Mouse (Mus musculus): ENCODE measurements around the gene Cmtr1. TPM values are rescaled to one million over a fixed set of nuclear protein-coding genes. Genes with fewer than 3 reads are reported as not detected.

Cmtr1 gene
- polyA plus RNA-seq, 1 experiment from 2014 or later: 130 TPM

GRCm38 (mm10) chr17:29658249-29658648 is 2.1 kb upstream of the Cmtr1 start:
- H3K9me3 ChIP-seq (ENCODE audit: control insufficient read depth, low read length): no peaks in the 10 kb centered on the region
- H3K4me3 ChIP-seq (ENCODE audit: low read depth, low read length): peak overlapping the region; percentile 40
- peak overlapping the region; percentile 50 for H3K9ac ChIP-seq (ENCODE audit: low read depth, low read length)
- H3K27me3 ChIP-seq (replicated peaks; ENCODE audit: control insufficient read depth, insufficient read depth, low read length): no peaks in the 10 kb centered on the region
- no peak for DNase-seq (ENCODE audit: low spot score)
- ATAC-seq (replicated peaks; ENCODE audit: low FRiP score): peak; percentile 86
- WGBS: 38% methylated on average over 2 of the region's 2 CpGs
- peaks cover 15% of the 10 kb centered on the region for H3K4me1 ChIP-seq (replicated peaks; ENCODE audit: control insufficient read depth, insufficient read depth, low read length)
- H3K4me2 ChIP-seq: peak overlapping the region; percentile 50
- H3K36me3 ChIP-seq (ENCODE audit: control insufficient read depth, insufficient read depth, low read length): peaks cover 2% of the 10 kb centered on the region; the same call in 1 of the 2 replicates
- peak overlapping the region; percentile 86 for H3K27ac ChIP-seq (ENCODE audit: low read depth, low read length)

GRCm38 (mm10) chr17:29660762-29661391 is 482 bp downstream of the Cmtr1 start:
- H3K4me1 ChIP-seq (replicated peaks; ENCODE audit: control insufficient read depth, insufficient read depth, low read length): peaks cover 15% of the 10 kb centered on the region
- H3K36me3 ChIP-seq (ENCODE audit: control insufficient read depth, insufficient read depth, low read length): peaks cover 11% of the 10 kb centered on the region
- no peaks in the 10 kb centered on the region for H3K9me3 ChIP-seq (ENCODE audit: control insufficient read depth, low read length)
- peak; percentile 62 for ATAC-seq (replicated peaks; ENCODE audit: low FRiP score)
- no peaks in the 10 kb centered on the region for H3K27me3 ChIP-seq (replicated peaks; ENCODE audit: control insufficient read depth, insufficient read depth, low read length)
- H3K4me2 ChIP-seq: peak overlapping the region; percentile 95
- DNase-seq (ENCODE audit: low spot score): no peak
- peak overlapping the region; percentile 97 for H3K9ac ChIP-seq (ENCODE audit: low read depth, low read length)
- peak overlapping the region; percentile 99 for H3K4me3 ChIP-seq (ENCODE audit: low read depth, low read length)
- WGBS: under 1% methylated on average over 41 of the region's 41 CpGs
- peak overlapping the region; percentile 97 for H3K27ac ChIP-seq (ENCODE audit: low read depth, low read length)

- Histone ChIP-seq H3K9ac (ENCODE audit: low read depth, low read length) (no peak overlapping the region), H3K27me3 (replicated peaks; ENCODE audit: control insufficient read depth, insufficient read depth, low read length) (no peaks in the 10 kb centered on the region), H3K27ac (ENCODE audit: low read depth, low read length) (no peak overlapping the region), H3K4me2 (peak overlapping the region; percentile 95), H3K4me3 (ENCODE audit: low read depth, low read length) (no peak overlapping the region), H3K9me3 (ENCODE audit: control insufficient read depth, low read length) (no peaks in the 10 kb centered on the region), H3K36me3 (ENCODE audit: control insufficient read depth, insufficient read depth, low read length) (peaks cover 11% of the 10 kb centered on the region), H3K4me1 (replicated peaks; ENCODE audit: control insufficient read depth, insufficient read depth, low read length) (peaks cover 15% of the 10 kb centered on the region)
- DNase-seq (ENCODE audit: low spot score): no peak
- no peak for ATAC-seq (replicated peaks; ENCODE audit: low FRiP score)
- 92% methylated on average over 5 of the region's 6 CpGs for WGBS
Measured at GRCm38 (mm10) chr17:29662145-29662544, 1.8 kb downstream of the Cmtr1 start.

GRCm38 (mm10) chr17:29668051-29668986 is 7.9 kb downstream of the Cmtr1 start:
- no peaks in the 10 kb centered on the region for H3K27me3 ChIP-seq (replicated peaks; ENCODE audit: control insufficient read depth, insufficient read depth, low read length)
- WGBS: 88% methylated on average over 10 of the region's 10 CpGs
- no peak overlapping the region for H3K27ac ChIP-seq (ENCODE audit: low read depth, low read length)
- H3K4me3 ChIP-seq (ENCODE audit: low read depth, low read length): no peak overlapping the region
- no peak for ATAC-seq (replicated peaks; ENCODE audit: low FRiP score)
- no peak for DNase-seq (ENCODE audit: low spot score)
- peaks cover 18% of the 10 kb centered on the region for H3K36me3 ChIP-seq (ENCODE audit: control insufficient read depth, insufficient read depth, low read length)
- peaks cover 18% of the 10 kb centered on the region for H3K4me1 ChIP-seq (replicated peaks; ENCODE audit: control insufficient read depth, insufficient read depth, low read length)
- no peak overlapping the region for H3K4me2 ChIP-seq
- H3K9me3 ChIP-seq (ENCODE audit: control insufficient read depth, low read length): no peaks in the 10 kb centered on the region
- no peak overlapping the region for H3K9ac ChIP-seq (ENCODE audit: low read depth, low read length)

GRCm38 (mm10) chr17:29669030-29669429 is 8.6 kb downstream of the Cmtr1 start:
- ATAC-seq (replicated peaks; ENCODE audit: low FRiP score): 0 out of 2 replicates have a peak, but pooled peaks have one; percentile 56

GRCm38 (mm10) chr17:29669936-29670335 is 9.5 kb downstream of the Cmtr1 start:
- Histone ChIP-seq H3K36me3 (ENCODE audit: control insufficient read depth, insufficient read depth, low read length) (peaks cover 16% of the 10 kb centered on the region), H3K9me3 (ENCODE audit: control insufficient read depth, low read length) (no peaks in the 10 kb centered on the region), H3K4me1 (replicated peaks; ENCODE audit: control insufficient read depth, insufficient read depth, low read length) (peaks cover 18% of the 10 kb centered on the region), H3K9ac (ENCODE audit: low read depth, low read length) (no peak overlapping the region), H3K4me3 (ENCODE audit: low read depth, low read length) (no peak overlapping the region), H3K27ac (ENCODE audit: low read depth, low read length) (no peak overlapping the region; the same call in 1 of the 2 replicates), H3K27me3 (replicated peaks; ENCODE audit: control insufficient read depth, insufficient read depth, low read length) (no peaks in the 10 kb centered on the region), H3K4me2 (no peak overlapping the region)
- ATAC-seq (replicated peaks; ENCODE audit: low FRiP score) (peak; percentile 89), DNase-seq (ENCODE audit: low spot score) (no peak)

More at GRCm38 (mm10) chr17:29669030-29669429, 8.6 kb downstream of the Cmtr1 start:
- peaks cover 18% of the 10 kb centered on the region for H3K4me1 ChIP-seq (replicated peaks; ENCODE audit: control insufficient read depth, insufficient read depth, low read length)
- 74% methylated on average over 4 of the region's 4 CpGs for WGBS
- DNase-seq (ENCODE audit: low spot score): no peak
- H3K9ac ChIP-seq (ENCODE audit: low read depth, low read length): no peak overlapping the region
- H3K4me3 ChIP-seq (ENCODE audit: low read depth, low read length): no peak overlapping the region
- no peak overlapping the region for H3K4me2 ChIP-seq
- H3K27me3 ChIP-seq (replicated peaks; ENCODE audit: control insufficient read depth, insufficient read depth, low read length): no peaks in the 10 kb centered on the region
- peaks cover 21% of the 10 kb centered on the region for H3K36me3 ChIP-seq (ENCODE audit: control insufficient read depth, insufficient read depth, low read length)
- no peaks in the 10 kb centered on the region for H3K9me3 ChIP-seq (ENCODE audit: control insufficient read depth, low read length)
- H3K27ac ChIP-seq (ENCODE audit: low read depth, low read length): no peak overlapping the region

GRCm38 (mm10) chr17:29671021-29671420 is 10.6 kb downstream of the Cmtr1 start:
- H3K9ac ChIP-seq (ENCODE audit: low read depth, low read length): no peak overlapping the region
- H3K27ac ChIP-seq (ENCODE audit: low read depth, low read length): no peak overlapping the region
- 96% methylated on average over 2 of the region's 2 CpGs for WGBS

GRCm38 (mm10) chr17:29673325-29673724 is 12.9 kb downstream of the Cmtr1 start:
- ATAC-seq (replicated peaks; ENCODE audit: low FRiP score): no peak
- no peak overlapping the region for H3K9ac ChIP-seq (ENCODE audit: low read depth, low read length)
- no peak overlapping the region for H3K27ac ChIP-seq (ENCODE audit: low read depth, low read length)
- H3K4me2 ChIP-seq: no peak overlapping the region
- peaks cover 17% of the 10 kb centered on the region for H3K4me1 ChIP-seq (replicated peaks; ENCODE audit: control insufficient read depth, insufficient read depth, low read length)
- 84% methylated on average over 4 of the region's 4 CpGs for WGBS
- no peak overlapping the region for H3K4me3 ChIP-seq (ENCODE audit: low read depth, low read length)
- no peaks in the 10 kb centered on the region for H3K27me3 ChIP-seq (replicated peaks; ENCODE audit: control insufficient read depth, insufficient read depth, low read length)
- no peak for DNase-seq (ENCODE audit: low spot score)
- peaks cover 36% of the 10 kb centered on the region for H3K36me3 ChIP-seq (ENCODE audit: control insufficient read depth, insufficient read depth, low read length)
- H3K9me3 ChIP-seq (ENCODE audit: control insufficient read depth, low read length): no peaks in the 10 kb centered on the region

More at GRCm38 (mm10) chr17:29671021-29671420, 10.6 kb downstream of the Cmtr1 start:
- no peak for DNase-seq (ENCODE audit: low spot score)
- Histone ChIP-seq H3K36me3 (ENCODE audit: control insufficient read depth, insufficient read depth, low read length) (peaks cover 19% of the 10 kb centered on the region), H3K9me3 (ENCODE audit: control insufficient read depth, low read length) (no peaks in the 10 kb centered on the region), H3K4me3 (ENCODE audit: low read depth, low read length) (no peak overlapping the region), H3K4me2 (no peak overlapping the region), H3K4me1 (replicated peaks; ENCODE audit: control insufficient read depth, insufficient read depth, low read length) (peaks cover 18% of the 10 kb centered on the region), H3K27me3 (replicated peaks; ENCODE audit: control insufficient read depth, insufficient read depth, low read length) (no peaks in the 10 kb centered on the region)
- ATAC-seq (replicated peaks; ENCODE audit: low FRiP score): no peak
